In genomic region chr9:121995508-121996131, GRCm38 (mm10) we compare ENCODE assay signal across 8 mouse cellular contexts. TPM values are rescaled to one million over a fixed set of nuclear protein-coding genes. Genes with fewer than 3 reads are reported as not detected.
DNase-seq lines count a peak whose midpoint lies in the region; ATAC-seq and TF ChIP-seq lines count a peak whose summit lies in the region.

No protein-coding gene starts in this region.

- H3K36me3 ChIP-seq in spleen, adult 2 months (ENCODE audit: control insufficient read depth, insufficient read depth, low read length): no peaks in the 10 kb centered on the region
- H3K36me3 ChIP-seq in heart, embryonic 10.5 days: no peaks in the 10 kb centered on the region
- no peaks in the 10 kb centered on the region for H3K36me3 ChIP-seq in kidney, embryonic 15.5 days
- H3K36me3 ChIP-seq in limb, embryonic 14.5 days (ENCODE audit: control insufficient read depth, insufficient read depth, low read length): no peaks in the 10 kb centered on the region
- no peaks in the 10 kb centered on the region for H3K36me3 ChIP-seq in midbrain, postnatal 0 days (ENCODE audit: insufficient read depth, low read length)

- no peaks in the 10 kb centered on the region for H3K9me3 ChIP-seq in heart, embryonic 10.5 days
- no peaks in the 10 kb centered on the region for H3K9me3 ChIP-seq in kidney, embryonic 15.5 days (replicated peaks)
- H3K9me3 ChIP-seq in limb, embryonic 14.5 days (ENCODE audit: control insufficient read depth, low read length): no peaks in the 10 kb centered on the region
- H3K9me3 ChIP-seq in midbrain, postnatal 0 days (ENCODE audit: low read length): no peaks in the 10 kb centered on the region

- peak overlapping the region; percentile 51; the same call in 1 of the 2 replicates for H3K4me3 ChIP-seq in spleen, adult 2 months (ENCODE audit: extremely low read depth, insufficient read depth, insufficient read length)
- peak overlapping the region; percentile 79 for H3K4me3 ChIP-seq in embryonic fibroblast, embryonic 13.5 days (ENCODE audit: insufficient read depth, low read length)
- peak overlapping the region; percentile 90 for H3K4me3 ChIP-seq in heart, embryonic 10.5 days
- H3K4me3 ChIP-seq in kidney, embryonic 15.5 days (replicated peaks): peak overlapping the region; percentile 93
- peak overlapping the region; percentile 89 for H3K4me3 ChIP-seq in limb, embryonic 14.5 days (replicated peaks; ENCODE audit: low read length)
- H3K4me3 ChIP-seq in midbrain, postnatal 0 days (ENCODE audit: low read depth, low read length): peak overlapping the region; percentile 98

- no peak for TF ChIP-seq CTCF in spleen, adult 2 months (IDR thresholded peaks at IDR 0.05; ENCODE audit: extremely low read depth, insufficient read depth, insufficient read length, insufficient replicate concordance)
- no peak for TF ChIP-seq CTCF in embryonic fibroblast, embryonic 13.5 days (IDR thresholded peaks at IDR 0.05; ENCODE audit: borderline replicate concordance, insufficient read depth, low read length)
- TF ChIP-seq CTCF in midbrain, postnatal 0 days (IDR thresholded peaks at IDR 0.05): peak; percentile 28

- H3K9ac ChIP-seq in kidney, embryonic 15.5 days: peak overlapping the region; percentile 85
- peak overlapping the region; percentile 73 for H3K9ac ChIP-seq in limb, embryonic 14.5 days (ENCODE audit: low read depth, low read length, severe bottlenecking)
- peak overlapping the region; percentile 93 for H3K9ac ChIP-seq in midbrain, postnatal 0 days (replicated peaks; ENCODE audit: low read length, poor library complexity, severe bottlenecking)

- no peaks in the 10 kb centered on the region; the same call in 1 of the 2 replicates for H3K4me1 ChIP-seq in spleen, adult 2 months (ENCODE audit: control insufficient read depth, insufficient read depth, insufficient read length)
- 0 out of 2 replicates have a peak, but pooled peaks cover 2% of the 10 kb centered on the region for H3K4me1 ChIP-seq in embryonic fibroblast, embryonic 13.5 days (ENCODE audit: control insufficient read depth, insufficient read depth, low read length)
- peaks cover 3% of the 10 kb centered on the region for H3K4me1 ChIP-seq in heart, embryonic 10.5 days
- peaks cover 11% of the 10 kb centered on the region for H3K4me1 ChIP-seq in kidney, embryonic 15.5 days
- no peaks in the 10 kb centered on the region for H3K4me1 ChIP-seq in limb, embryonic 14.5 days (ENCODE audit: control insufficient read depth, insufficient read depth, low read length)
- H3K4me1 ChIP-seq in midbrain, postnatal 0 days (ENCODE audit: insufficient read depth, low read length): peaks cover 14% of the 10 kb centered on the region

- peaks cover 9% of the 10 kb centered on the region for H3K27me3 ChIP-seq in spleen, adult 2 months (ENCODE audit: control insufficient read depth, insufficient read depth, low read length)
- H3K27me3 ChIP-seq in heart, embryonic 10.5 days (ENCODE audit: insufficient read depth, poor library complexity, severe bottlenecking): peaks cover 10% of the 10 kb centered on the region
- H3K27me3 ChIP-seq in kidney, embryonic 15.5 days: no peaks in the 10 kb centered on the region
- H3K27me3 ChIP-seq in limb, embryonic 14.5 days (ENCODE audit: control insufficient read depth, insufficient read depth, low read length): no peaks in the 10 kb centered on the region
- no peaks in the 10 kb centered on the region for H3K27me3 ChIP-seq in midbrain, postnatal 0 days (ENCODE audit: insufficient read depth, low read length)

- no peak for TF ChIP-seq POLR2A in spleen, adult 2 months (IDR thresholded peaks at IDR 0.05; ENCODE audit: low read depth, low read length)
- TF ChIP-seq POLR2A in embryonic fibroblast, embryonic 13.5 days (IDR thresholded peaks at IDR 0.05; ENCODE audit: low read depth, low read length): peak; percentile 62
- TF ChIP-seq POLR2A in limb, embryonic 14.5 days (IDR thresholded peaks at IDR 0.05; ENCODE audit: borderline replicate concordance, extremely low read depth, insufficient read depth, insufficient read length): no peak

- H3K27ac ChIP-seq in spleen, adult 2 months (ENCODE audit: insufficient read depth, low read length): no peak overlapping the region
- no peak overlapping the region for H3K27ac ChIP-seq in embryonic fibroblast, embryonic 13.5 days (ENCODE audit: insufficient read depth, low read length)
- peak overlapping the region; percentile 87 for H3K27ac ChIP-seq in heart, embryonic 10.5 days
- H3K27ac ChIP-seq in kidney, embryonic 15.5 days: 0 out of 2 replicates have a peak overlapping the region, but pooled peaks have one; percentile 56
- no peak overlapping the region for H3K27ac ChIP-seq in limb, embryonic 14.5 days (replicated peaks; ENCODE audit: low read depth, low read length)
- H3K27ac ChIP-seq in midbrain, postnatal 0 days (ENCODE audit: low read depth, low read length): peak overlapping the region; percentile 57

- peak in 1 of 2 experiments; percentile 14 for DNase-seq in spleen, adult 2 months (ENCODE audit: low read depth in 1 of 2, low spot score in 2 of 2)
- no peak for DNase-seq in spleen, postnatal 14 days (ENCODE audit: low spot score in 2 of 2)
- peak; percentile 89 for DNase-seq in heart, embryonic 10.5 days (ENCODE audit: low spot score)
- DNase-seq in limb, embryonic 14.5 days (ENCODE audit: low spot score): peak; percentile 79
- peak; percentile 92 for DNase-seq in midbrain, postnatal 0 days (ENCODE audit: low spot score)
- DNase-seq in testis, postnatal 10 days (ENCODE audit: low spot score): peak; percentile 86

- H3K4me2 ChIP-seq in kidney, embryonic 15.5 days: peak overlapping the region; percentile 93
- H3K4me2 ChIP-seq in limb, embryonic 14.5 days (replicated peaks; ENCODE audit: low read depth, low read length, severe bottlenecking): peak overlapping the region; percentile 95
- H3K4me2 ChIP-seq in midbrain, postnatal 0 days (ENCODE audit: low read depth, low read length, poor library complexity, severe bottlenecking): peak overlapping the region; percentile 87

- ATAC-seq in kidney, embryonic 15.5 days (replicated peaks; ENCODE audit: low FRiP score): peak; percentile 90
- peak; percentile 86 for ATAC-seq in limb, embryonic 14.5 days (ENCODE audit: low FRiP score, low read depth)
- ATAC-seq in midbrain, postnatal 0 days (ENCODE audit: low FRiP score): peak; percentile 86

- 2% methylated on average over 53 of the region's 53 CpGs for WGBS in spleen, adult 2 months
- WGBS in heart, embryonic 10.5 days: under 1% methylated on average over 53 of the region's 53 CpGs
- under 1% methylated on average over 53 of the region's 53 CpGs for WGBS in kidney, embryonic 15.5 days
- under 1% methylated on average over 41 of the region's 53 CpGs for WGBS in limb, embryonic 14.5 days
- under 1% methylated on average over 52 of the region's 53 CpGs for WGBS in midbrain, postnatal 0 days

RNA-seq across cellular contexts. Expression of gene Pomgnt2, which starts 1.3 kb away (rescaled TPM):
- 2.8 and 3.2 TPM in 2 replicates for polyA plus RNA-seq in spleen, adult 2 months (2012; rRNA removed)
- polyA plus RNA-seq in embryonic fibroblast, embryonic 13.5 days (2011; ENCODE audit: insufficient read length, low read depth, missing spikeins): 6.2 and 7.6 TPM in 2 replicates
- polyA plus RNA-seq in heart, embryonic 10.5 days (2016; fragmentation: Nextera tagmentation; extraction: Ambion mirVana): 12.9 and 16.2 TPM in 2 replicates
- 14.7 and 17.1 TPM in 2 replicates for polyA plus RNA-seq in kidney, embryonic 15.5 days (2015; fragmentation: Nextera tagmentation; extraction: Ambion mirVana)
- polyA plus RNA-seq in limb, embryonic 14.5 days (2012; rRNA removed): 20.3 and 24.6 TPM in 2 replicates
- 14.6 and 15.9 TPM in 2 replicates for polyA plus RNA-seq in limb, embryonic 14.5 days (2014; fragmentation: Nextera tagmentation; extraction: Ambion mirVana)
- total RNA-seq in midbrain, postnatal 0 days (2014; rRNA removed): 49.7 and 53.4 TPM in 2 replicates
- 38.5 and 41.8 TPM in 2 replicates for polyA plus RNA-seq in midbrain, postnatal 0 days (2015; fragmentation: Nextera tagmentation; extraction: Ambion mirVana)

RNA-seq across cellular contexts. Expression of gene Fam198a, which starts 44.8 kb away (rescaled TPM):
- polyA plus RNA-seq in spleen, adult 2 months (2012; rRNA removed): 0.28 and 0.31 TPM in 2 replicates
- polyA plus RNA-seq in embryonic fibroblast, embryonic 13.5 days (2011; ENCODE audit: insufficient read length, low read depth, missing spikeins): 0.98 TPM in 1 of 2 replicates, not detected in the other
- polyA plus RNA-seq in heart, embryonic 10.5 days (2016; fragmentation: Nextera tagmentation; extraction: Ambion mirVana): 0.42 and 0.72 TPM in 2 replicates
- 1.1 and 2.1 TPM in 2 replicates for polyA plus RNA-seq in kidney, embryonic 15.5 days (2015; fragmentation: Nextera tagmentation; extraction: Ambion mirVana)
- polyA plus RNA-seq in limb, embryonic 14.5 days (2012; rRNA removed): 8.7 and 11.4 TPM in 2 replicates
- 6.4 and 6.7 TPM in 2 replicates for polyA plus RNA-seq in limb, embryonic 14.5 days (2014; fragmentation: Nextera tagmentation; extraction: Ambion mirVana)
- 2.5 and 4.8 TPM in 2 replicates for total RNA-seq in midbrain, postnatal 0 days (2014; rRNA removed)
- polyA plus RNA-seq in midbrain, postnatal 0 days (2015; fragmentation: Nextera tagmentation; extraction: Ambion mirVana): 1.9 and 2.1 TPM in 2 replicates

Comparison
In these comparisons a context has a peak if more than half of its experiments do, and no peak if none do; other contexts are left out.
1. DNase-seq: peak in heart, embryonic 10.5 days (single experiment), limb, embryonic 14.5 days (single experiment), midbrain, postnatal 0 days (single experiment) and testis, postnatal 10 days (single experiment); none in spleen, postnatal 14 days (0 of 2).
2. H3K27ac ChIP-seq: peak in heart, embryonic 10.5 days (single experiment), kidney, embryonic 15.5 days (single experiment) and midbrain, postnatal 0 days (single experiment); none in spleen, adult 2 months (single experiment), embryonic fibroblast, embryonic 13.5 days (single experiment) and limb, embryonic 14.5 days (single experiment).
3. Peak in every context shown above with its lines, with median percentiles within 50 percentile points of each other: H3K4me3 ChIP-seq, ATAC-seq, H3K4me2 ChIP-seq and H3K9ac ChIP-seq.